Mouse (Mus musculus) neural tube, embryonic 13.5 days (tissue): Measurements from ENCODE around the gene Map4k2. TPM values are rescaled to one million over a fixed set of nuclear protein-coding genes. Genes with fewer than 3 reads are reported as not detected.

Experiments used
- ATAC-seq: fragments of 200-750 bp; cut with Nextera tagmentation; 2 replicates; pipeline ENCODE4 v1.8.0; 2017; ENCODE audit warnings: low read depth, mild to moderate bottlenecking, moderate TSS enrichment, moderate library complexity
- H3K27ac ChIP-seq: fragments of 300-500 bp; sonication (generic); replicated peaks from 2 replicates; pipeline ENCODE4 v1.5.1; 2015; ENCODE audit warnings: moderate library complexity, mild to moderate bottlenecking, inconsistent platforms
- H3K27me3 ChIP-seq: fragments of 300-500 bp; sonication (generic); 2 replicates; pipeline ENCODE4 v1.6.1; 2015; ENCODE audit warnings: mild to moderate bottlenecking, inconsistent platforms
- H3K36me3 ChIP-seq: fragments of 300-500 bp; sonication (generic); 2 replicates; pipeline ENCODE4 v1.6.1; 2015; ENCODE audit warnings: mild to moderate bottlenecking, inconsistent platforms
- H3K4me1 ChIP-seq: fragments of 300-500 bp; sonication (generic); replicated peaks from 2 replicates; pipeline ENCODE4 v1.6.1; 2015; ENCODE audit warnings: inconsistent platforms
- H3K4me2 ChIP-seq: fragments of 300-500 bp; sonication (generic); 2 replicates; pipeline ENCODE4 v1.6.1; 2015; ENCODE audit warnings: inconsistent platforms, mild to moderate bottlenecking, moderate library complexity
- H3K4me3 ChIP-seq: fragments of 300-500 bp; sonication (generic); 2 replicates; pipeline ENCODE4 v1.5.1; 2015; ENCODE audit warnings: mild to moderate bottlenecking, inconsistent platforms
- H3K9ac ChIP-seq: fragments of 300-500 bp; sonication (generic); 2 replicates; pipeline ENCODE4 v1.6.1; 2015; ENCODE audit warnings: moderate library complexity, mild to moderate bottlenecking, inconsistent platforms
- H3K9me3 ChIP-seq: fragments of 300-500 bp; sonication (generic); 2 replicates; pipeline ENCODE4 v1.6.1; 2016; ENCODE audit warnings: inconsistent platforms
- WGBS: fragments of 180-500 bp; shearing (Covaris S2); methylation state at CpG from one replicate; pipeline ENCODE4 v1.1.7; 2015; 5-methylcytosine and 5-hydroxymethylcytosine counted together
- polyA plus RNA-seq: library from polyadenylated mRNA; unstranded; fragments of >200 nt; fragmentation: Nextera tagmentation; extraction: Ambion mirVana; gene quantifications from 2 replicates; pipeline ENCODE4 v1.2.1, GENCODE M21; 2015

Map4k2 gene
- polyA plus RNA-seq, 1 experiment from 2014 or later, result 17.0 TPM

DNA sequence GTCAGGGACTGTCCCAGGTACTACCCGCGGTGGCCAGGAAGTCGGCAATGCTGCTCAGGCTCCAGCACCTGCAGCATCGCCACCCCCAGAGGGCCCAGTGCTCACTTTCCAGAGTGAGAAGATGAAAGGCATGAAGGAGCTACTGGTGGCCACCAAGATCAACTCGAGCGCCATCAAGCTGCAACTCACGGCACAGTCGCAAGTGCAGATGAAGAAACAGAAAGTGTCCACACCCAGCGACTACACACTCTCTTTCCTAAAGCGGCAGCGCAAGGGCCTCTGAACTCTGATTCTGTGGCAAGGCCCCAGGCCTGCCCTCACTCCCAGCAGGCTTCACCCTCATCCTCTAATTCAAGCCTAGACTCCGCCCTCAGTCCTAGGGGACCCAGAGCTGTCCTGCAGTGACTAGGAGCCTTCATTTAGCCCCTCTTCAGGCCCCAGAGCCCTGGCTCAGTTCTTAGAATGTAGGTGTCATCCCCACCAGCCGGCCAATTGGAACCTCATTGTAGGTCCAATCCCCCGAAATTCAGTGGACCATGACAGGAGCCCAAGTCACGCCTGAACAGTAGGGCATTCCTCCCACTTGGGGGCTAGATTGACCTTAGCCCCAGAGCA lies 938 bp upstream of the Map4k2 start:
- Histone ChIP-seq H3K4me3 (no peak overlapping the region; the same call in 1 of the 2 replicates), H3K36me3 (peaks cover 62% of the 10 kb centered on the region), H3K4me1 (peaks cover 41% of the 10 kb centered on the region), H3K27ac (no peak overlapping the region), H3K27me3 (no peaks in the 10 kb centered on the region), H3K9ac (no peak overlapping the region), H3K9me3 (no peaks in the 10 kb centered on the region), H3K4me2 (peak overlapping the region; percentile 85; the same call in 1 of the 2 replicates)
- 65% methylated on average over 15 of the region's 15 CpGs for WGBS
- ATAC-seq, result no peak

DNA sequence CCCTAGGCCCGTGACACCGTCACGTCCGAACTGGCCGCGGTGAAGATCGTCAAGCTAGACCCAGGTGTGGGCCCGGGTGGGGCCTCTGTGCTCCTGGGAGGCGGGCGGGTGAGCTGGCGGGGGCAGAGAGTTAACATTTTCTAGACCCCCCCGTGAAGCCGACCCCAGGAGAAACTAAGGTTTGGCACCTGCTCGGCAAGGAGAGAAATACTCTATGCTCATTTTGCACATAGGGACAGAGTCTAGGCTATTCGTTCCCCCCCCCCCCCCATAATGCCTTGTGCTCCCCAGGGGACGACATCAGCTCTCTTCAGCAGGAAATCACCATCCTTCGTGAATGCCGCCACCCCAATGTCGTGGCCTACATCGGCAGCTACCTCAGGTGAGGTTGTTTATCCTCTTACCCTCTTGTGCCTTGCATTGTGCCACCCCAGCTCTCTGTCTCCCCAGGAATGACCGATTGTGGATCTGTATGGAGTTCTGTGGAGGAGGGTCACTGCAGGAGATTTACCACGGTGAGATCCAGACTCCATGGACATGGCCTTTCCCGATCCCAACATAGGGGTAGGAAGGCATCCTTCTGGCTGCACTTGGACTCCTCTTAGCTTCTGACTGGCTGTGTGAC lies 630 bp downstream of the Map4k2 start:
- 12% methylated on average over 23 of the region's 23 CpGs for WGBS
- peaks cover 78% of the 10 kb centered on the region for H3K36me3 ChIP-seq
- H3K9ac ChIP-seq, result peak overlapping the region; percentile 78
- H3K9me3 ChIP-seq, result no peaks in the 10 kb centered on the region
- peaks cover 29% of the 10 kb centered on the region for H3K4me1 ChIP-seq
- no peaks in the 10 kb centered on the region for H3K27me3 ChIP-seq
- peak overlapping the region; percentile 18; the same call in 1 of the 2 replicates for H3K27ac ChIP-seq
- H3K4me2 ChIP-seq, result peak overlapping the region; percentile 85
- 0 out of 2 replicates have a peak, but pooled peaks have one; percentile 12 for ATAC-seq
- H3K4me3 ChIP-seq, result peak overlapping the region; percentile 59

DNA sequence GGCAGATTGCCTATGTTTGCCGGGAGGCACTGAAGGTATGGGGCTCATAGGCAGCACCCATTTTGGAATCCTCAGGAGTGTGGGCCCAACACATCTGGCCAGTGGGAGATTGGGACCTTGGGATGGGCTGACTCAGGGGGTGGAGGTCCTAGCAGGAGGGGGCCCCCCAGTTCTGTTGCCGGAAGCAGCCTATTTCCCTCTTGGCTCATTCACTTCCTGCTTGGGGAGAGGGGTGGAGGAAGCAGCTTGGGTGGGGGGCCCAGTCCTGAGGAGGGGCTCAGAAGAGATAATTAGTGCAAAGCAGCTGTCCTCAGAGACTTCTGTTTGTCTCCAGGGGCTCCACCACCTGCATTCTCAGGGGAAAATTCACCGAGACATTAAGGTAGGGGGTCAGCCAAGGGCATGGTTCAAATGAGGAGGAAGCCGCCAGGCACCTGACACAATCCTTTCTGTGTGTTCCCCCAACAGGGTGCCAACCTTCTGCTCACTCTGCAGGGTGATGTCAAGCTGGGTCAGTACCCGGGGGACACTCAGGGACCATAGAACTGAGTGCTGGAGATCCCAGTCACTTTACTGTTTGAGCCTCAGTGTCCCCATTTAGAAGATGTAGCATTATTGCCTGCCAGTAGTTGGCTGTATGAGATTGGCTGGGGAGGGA lies 1.5 kb downstream of the Map4k2 start:
- peak overlapping the region; percentile 59; the same call in 1 of the 2 replicates for H3K4me3 ChIP-seq
- WGBS, result 70% methylated on average over 5 of the region's 5 CpGs
- peaks cover 78% of the 10 kb centered on the region for H3K36me3 ChIP-seq
- H3K4me2 ChIP-seq, result peak overlapping the region; percentile 85
- ATAC-seq, result no peak
- no peaks in the 10 kb centered on the region for H3K9me3 ChIP-seq
- no peak overlapping the region for H3K9ac ChIP-seq
- H3K27me3 ChIP-seq, result no peaks in the 10 kb centered on the region
- H3K4me1 ChIP-seq, result peaks cover 20% of the 10 kb centered on the region
- no peak overlapping the region; the same call in 1 of the 2 replicates for H3K27ac ChIP-seq

DNA sequence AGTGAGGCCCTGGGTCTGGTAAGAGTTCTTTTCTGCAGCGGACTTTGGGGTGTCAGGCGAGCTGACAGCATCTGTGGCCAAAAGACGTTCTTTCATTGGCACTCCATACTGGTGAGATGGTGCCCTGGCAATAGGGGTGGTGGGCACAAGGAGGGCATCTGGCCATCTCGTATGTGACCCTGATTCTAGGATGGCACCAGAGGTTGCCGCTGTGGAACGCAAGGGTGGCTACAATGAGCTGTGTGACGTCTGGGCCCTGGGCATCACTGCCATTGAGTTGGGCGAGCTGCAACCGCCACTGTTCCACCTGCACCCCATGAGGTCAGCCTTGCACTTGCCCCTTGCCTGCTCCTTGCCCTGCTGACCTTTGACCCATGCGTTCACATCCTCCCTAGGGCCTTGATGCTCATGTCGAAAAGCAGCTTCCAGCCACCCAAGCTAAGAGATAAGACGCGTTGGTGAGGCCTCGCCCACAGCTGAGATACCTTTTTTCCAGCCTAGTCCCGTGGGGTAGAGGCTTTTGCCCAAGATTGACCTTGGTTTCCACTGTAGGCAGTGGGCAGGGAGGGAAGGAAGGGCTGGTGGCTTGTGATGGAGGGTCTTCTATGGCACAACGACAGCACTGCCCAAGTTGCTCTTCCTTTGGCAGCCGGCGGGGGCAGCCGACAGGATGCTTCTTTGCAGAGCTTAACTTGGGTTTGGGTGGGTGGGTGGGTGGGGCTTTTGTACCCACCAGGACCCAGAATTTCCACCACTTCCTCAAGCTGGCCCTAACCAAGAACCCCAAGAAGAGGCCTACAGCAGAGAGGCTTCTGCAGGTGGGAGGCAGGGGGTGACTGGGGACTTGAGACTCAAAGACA lies 2.4 kb downstream of the Map4k2 start:
- H3K36me3 ChIP-seq, result peaks cover 78% of the 10 kb centered on the region
- H3K4me2 ChIP-seq, result no peak overlapping the region
- no peaks in the 10 kb centered on the region for H3K9me3 ChIP-seq
- H3K4me3 ChIP-seq, result no peak overlapping the region
- no peak for ATAC-seq
- no peak overlapping the region for H3K9ac ChIP-seq
- no peak overlapping the region for H3K27ac ChIP-seq
- H3K27me3 ChIP-seq, result no peaks in the 10 kb centered on the region
- 89% methylated on average over 19 of the region's 19 CpGs for WGBS
- peaks cover 18% of the 10 kb centered on the region for H3K4me1 ChIP-seq

DNA sequence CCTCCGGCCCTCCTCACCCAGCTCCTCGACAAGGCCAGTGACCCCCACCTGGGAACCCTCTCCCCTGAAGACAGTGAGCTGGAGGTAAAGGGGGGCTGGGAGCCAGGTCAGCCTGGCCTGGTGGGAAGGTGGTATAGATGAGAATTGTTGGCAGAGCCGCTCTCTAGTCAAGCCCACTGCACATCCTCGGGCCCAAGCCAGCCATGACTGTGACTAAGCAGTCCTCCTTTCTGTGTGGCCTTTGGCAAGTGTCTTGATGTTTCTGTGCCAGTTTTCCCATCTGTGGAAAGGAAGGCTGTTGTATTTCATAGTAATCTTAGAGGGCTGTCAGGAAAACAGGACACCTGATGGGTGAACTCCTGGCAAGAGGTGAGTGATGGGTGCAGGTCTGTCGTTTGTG lies 3.1 kb downstream of the Map4k2 start:
- no peak overlapping the region for H3K4me2 ChIP-seq
- no peak overlapping the region for H3K4me3 ChIP-seq
- WGBS, result 86% methylated on average over 5 of the region's 5 CpGs
- H3K27me3 ChIP-seq, result no peaks in the 10 kb centered on the region
- peaks cover 18% of the 10 kb centered on the region for H3K4me1 ChIP-seq
- no peak overlapping the region for H3K9ac ChIP-seq
- H3K36me3 ChIP-seq, result peaks cover 78% of the 10 kb centered on the region
- H3K27ac ChIP-seq, result no peak overlapping the region
- H3K9me3 ChIP-seq, result no peaks in the 10 kb centered on the region
- no peak for ATAC-seq

DNA sequence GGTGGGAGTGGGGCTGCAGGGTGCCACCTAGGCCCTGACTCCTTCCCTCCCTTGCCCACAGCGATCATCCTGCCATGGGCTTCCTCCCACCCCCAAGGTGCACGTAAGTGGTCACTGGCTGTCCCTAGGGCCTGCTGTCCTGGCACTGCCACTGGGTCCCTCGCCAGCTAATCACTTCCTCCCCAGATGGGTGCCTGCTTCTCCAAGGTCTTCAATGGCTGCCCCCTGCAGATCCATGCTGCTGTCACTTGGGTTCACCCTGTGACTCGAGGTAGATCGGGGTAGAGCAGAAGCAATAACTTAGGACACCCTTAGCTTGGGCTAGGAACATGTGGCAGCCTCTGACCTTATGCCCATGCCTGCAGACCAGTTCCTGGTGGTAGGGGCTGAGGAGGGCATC lies 5.1 kb downstream of the Map4k2 start:
- H3K4me2 ChIP-seq, result no peak overlapping the region
- H3K9ac ChIP-seq, result no peak overlapping the region
- no peak for ATAC-seq
- no peak overlapping the region for H3K4me3 ChIP-seq
- WGBS, result 90% methylated on average over 5 of the region's 5 CpGs
- no peaks in the 10 kb centered on the region for H3K27me3 ChIP-seq
- H3K9me3 ChIP-seq, result no peaks in the 10 kb centered on the region
- H3K4me1 ChIP-seq, result peaks cover 7% of the 10 kb centered on the region
- peaks cover 83% of the 10 kb centered on the region for H3K36me3 ChIP-seq
- no peak overlapping the region for H3K27ac ChIP-seq

DNA sequence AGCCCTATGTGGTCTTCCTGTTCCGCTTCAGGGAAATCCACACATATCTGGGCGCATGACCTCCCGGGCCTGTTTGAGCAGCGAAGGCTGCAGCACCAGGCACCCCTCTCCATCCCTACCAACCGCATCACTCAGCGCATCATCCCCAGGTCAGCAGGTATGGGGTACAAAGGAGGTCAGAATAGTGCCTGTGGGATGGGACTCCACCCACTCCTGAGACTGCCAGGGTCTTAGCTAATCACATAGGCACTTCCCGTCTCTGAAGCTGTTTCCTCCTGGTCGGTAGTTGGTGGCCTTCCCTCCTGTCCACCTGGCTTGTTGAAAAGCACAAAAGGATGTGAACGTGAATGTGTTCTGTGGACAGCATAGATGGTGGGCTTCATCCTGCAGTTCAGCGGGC lies 5.7 kb downstream of the Map4k2 start:
- Histone ChIP-seq H3K36me3 (peaks cover 86% of the 10 kb centered on the region), H3K4me1 (peaks cover under 1% of the 10 kb centered on the region; the same call in 1 of the 2 replicates)

DNA sequence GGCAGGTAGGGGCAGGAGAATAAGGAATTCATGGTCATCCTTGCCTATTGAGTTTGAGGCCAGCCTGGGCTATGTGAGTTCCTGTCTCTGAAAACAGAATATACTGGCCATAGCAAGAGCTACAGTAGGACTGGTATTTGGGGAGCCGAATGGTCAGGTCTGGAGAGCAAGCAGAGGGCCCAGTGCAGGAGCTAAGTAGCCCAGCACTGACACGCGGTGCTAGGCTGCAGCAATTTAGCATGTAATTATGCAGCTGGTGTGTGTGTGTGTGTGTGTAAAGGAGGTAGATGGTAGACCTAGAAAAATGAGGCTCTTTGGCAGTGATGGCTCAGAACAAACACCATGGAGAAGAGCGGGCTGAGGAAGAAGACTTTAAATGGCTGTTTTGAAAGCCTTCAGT lies 6.7 kb downstream of the Map4k2 start:
- H3K9ac ChIP-seq, result no peak overlapping the region
- no peaks in the 10 kb centered on the region for H3K27me3 ChIP-seq
- no peaks in the 10 kb centered on the region for H3K9me3 ChIP-seq
- no peak overlapping the region for H3K4me2 ChIP-seq
- no peak overlapping the region for H3K27ac ChIP-seq
- peaks cover 87% of the 10 kb centered on the region for H3K36me3 ChIP-seq
- WGBS, result 94% methylated on average over 4 of the region's 4 CpGs
- H3K4me1 ChIP-seq, result no peaks in the 10 kb centered on the region; the same call in 1 of the 2 replicates
- no peak overlapping the region for H3K4me3 ChIP-seq
- no peak for ATAC-seq

More for the DNA sequence above, 5.7 kb downstream of the Map4k2 start:
- H3K27ac ChIP-seq, result no peak overlapping the region
- H3K4me3 ChIP-seq, result no peak overlapping the region
- no peak overlapping the region for H3K4me2 ChIP-seq
- no peaks in the 10 kb centered on the region for H3K27me3 ChIP-seq
- no peak overlapping the region for H3K9ac ChIP-seq
- H3K9me3 ChIP-seq, result no peaks in the 10 kb centered on the region
- ATAC-seq, result no peak
- WGBS, result 87% methylated on average over 10 of the region's 10 CpGs

DNA sequence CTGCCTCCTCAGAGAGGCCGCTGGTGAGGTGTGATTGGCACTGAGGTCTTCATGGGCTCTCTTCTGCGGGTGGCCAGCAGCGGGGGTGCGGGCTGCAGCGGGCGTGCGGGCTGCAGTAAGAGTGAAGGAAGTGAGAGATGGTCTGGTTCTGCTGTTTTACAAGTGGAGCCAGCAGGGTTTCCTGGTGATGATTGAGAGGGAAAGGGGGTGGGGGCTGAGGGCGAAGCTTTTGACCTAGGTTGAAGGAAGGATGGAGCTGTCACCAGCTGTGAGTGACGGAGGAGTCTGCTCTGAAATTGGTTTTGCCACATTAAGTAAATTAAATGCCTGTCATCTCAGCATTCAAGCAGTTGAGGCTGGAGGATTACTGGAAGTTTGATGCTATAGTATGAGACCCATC lies 7.8 kb downstream of the Map4k2 start:
- H3K27ac ChIP-seq, result peak overlapping the region; percentile 38; the same call in 1 of the 2 replicates
- H3K36me3 ChIP-seq, result peaks cover 89% of the 10 kb centered on the region
- no peak for ATAC-seq
- no peaks in the 10 kb centered on the region for H3K9me3 ChIP-seq
- H3K27me3 ChIP-seq, result no peaks in the 10 kb centered on the region
- H3K4me3 ChIP-seq, result no peak overlapping the region
- WGBS, result 53% methylated on average over 9 of the region's 9 CpGs
- no peaks in the 10 kb centered on the region; the same call in 1 of the 2 replicates for H3K4me1 ChIP-seq
- H3K9ac ChIP-seq, result 0 out of 2 replicates have a peak overlapping the region, but pooled peaks have one; percentile 5
- H3K4me2 ChIP-seq, result no peak overlapping the region

DNA sequence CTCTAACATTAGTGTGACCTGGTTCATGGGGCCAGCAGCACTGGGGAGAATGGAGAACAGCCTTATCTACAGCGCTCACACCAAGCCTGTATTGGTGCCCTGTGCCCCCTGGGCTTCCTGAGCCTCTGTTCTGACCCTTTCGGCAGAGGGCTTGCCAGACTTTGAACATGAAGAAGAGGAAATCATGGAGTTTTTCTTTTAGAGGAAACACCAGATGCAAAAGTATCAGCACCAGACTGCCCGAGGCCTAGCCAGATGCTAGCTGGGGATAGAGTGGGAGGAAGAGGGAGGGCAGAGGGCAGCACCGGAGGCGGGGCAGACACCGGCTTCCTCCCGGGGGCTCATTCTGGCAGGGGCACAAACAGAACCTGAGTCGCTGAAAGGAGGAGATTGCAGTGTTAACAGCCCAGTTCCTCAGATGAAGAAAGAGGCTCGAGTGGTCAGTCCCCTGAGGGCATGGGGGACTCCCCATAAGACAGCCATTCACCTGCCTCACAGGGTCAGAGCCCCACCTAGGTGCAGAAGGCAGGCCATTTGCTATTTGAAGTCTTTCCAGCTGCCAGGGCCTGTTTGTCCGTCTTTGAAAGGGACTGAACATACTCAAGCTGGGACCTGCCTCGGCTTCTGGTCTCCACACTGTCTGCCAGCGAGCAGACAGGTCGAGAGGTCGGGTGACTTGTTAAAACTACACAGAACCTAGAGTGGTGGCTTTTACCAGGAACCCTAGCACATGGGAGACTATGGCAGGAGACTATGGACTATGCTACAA lies 8.5 kb downstream of the Map4k2 start:
- WGBS, result 35% methylated on average over 14 of the region's 14 CpGs
- H3K27ac ChIP-seq, result no peak overlapping the region

DNA sequence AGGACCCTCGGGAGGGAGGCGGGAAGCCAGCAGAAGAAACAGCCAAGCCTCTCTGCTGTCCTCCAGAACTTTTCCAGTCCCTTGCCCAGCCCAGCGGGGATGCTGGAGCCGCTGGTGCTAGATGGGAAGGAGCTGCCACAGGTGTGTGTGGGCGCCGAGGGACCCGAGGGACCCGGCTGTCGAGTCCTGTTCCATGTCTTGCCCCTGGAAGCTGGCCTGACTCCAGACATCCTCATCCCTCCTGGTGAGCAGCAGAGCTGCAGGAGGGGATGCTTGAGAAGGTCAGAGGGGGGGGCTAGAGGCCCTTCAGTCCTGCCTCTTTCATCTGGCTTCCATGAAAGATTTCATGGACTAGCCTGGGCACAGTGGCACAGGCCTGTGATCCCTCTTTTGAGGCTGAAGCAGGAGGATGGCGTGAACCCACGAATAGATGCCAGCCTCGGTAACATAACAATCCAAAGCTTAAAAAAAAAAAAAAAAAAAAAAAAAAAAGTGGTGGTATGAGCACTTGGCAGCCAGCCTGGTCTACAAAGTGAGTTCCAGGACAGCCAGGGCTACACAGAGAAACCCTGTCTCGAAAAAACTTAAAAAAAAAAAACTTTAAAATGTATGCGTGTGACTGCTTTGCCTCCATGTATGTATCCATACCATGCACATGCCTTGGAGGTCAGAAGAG lies 10.6 kb downstream of the Map4k2 start:
- H3K27me3 ChIP-seq, result no peaks in the 10 kb centered on the region
- no peak overlapping the region for H3K9ac ChIP-seq
- H3K27ac ChIP-seq, result no peak overlapping the region
- WGBS, result 68% methylated on average over 14 of the region's 14 CpGs
- H3K9me3 ChIP-seq, result no peaks in the 10 kb centered on the region
- H3K36me3 ChIP-seq, result peaks cover 73% of the 10 kb centered on the region
- no peak overlapping the region for H3K4me3 ChIP-seq
- no peak overlapping the region for H3K4me2 ChIP-seq
- no peak for ATAC-seq
- no peaks in the 10 kb centered on the region; the same call in 1 of the 2 replicates for H3K4me1 ChIP-seq

More for the DNA sequence above, 8.5 kb downstream of the Map4k2 start:
- no peak overlapping the region for H3K4me2 ChIP-seq
- no peaks in the 10 kb centered on the region; the same call in 1 of the 2 replicates for H3K4me1 ChIP-seq
- no peaks in the 10 kb centered on the region for H3K9me3 ChIP-seq
- H3K4me3 ChIP-seq, result no peak overlapping the region
- H3K9ac ChIP-seq, result no peak overlapping the region
- no peak for ATAC-seq
- peaks cover 89% of the 10 kb centered on the region for H3K36me3 ChIP-seq
- no peaks in the 10 kb centered on the region for H3K27me3 ChIP-seq
